ENCODE assay signal across 9 mouse cellular contexts in genomic region chr4:123758306-123758705, GRCm38 (mm10). TPM values are rescaled to one million over a fixed set of nuclear protein-coding genes. Genes with fewer than 3 reads are reported as not detected.
A peak's percentile ranks its signal among the peaks of the same experiment; 100 is the strongest.
DNase-seq lines count a peak whose midpoint lies in the region; ATAC-seq and TF ChIP-seq lines count a peak whose summit lies in the region.
"Had no signal": no experiment of that assay in that cellular context is flagged by ENCODE, and none has a peak within 500 bp of the region (broad histone marks: within the 10 kb centered on the region; RNA-seq: fewer than 3 reads in every experiment).

No protein-coding gene starts in this region.

- no peak overlapping the region for H3K9ac ChIP-seq in heart, postnatal 0 days (replicated peaks; ENCODE audit: low read depth, low read length)

- TF ChIP-seq EP300 in heart, postnatal 0 days (IDR thresholded peaks at IDR 0.05; ENCODE audit: low read depth), result no peak

- peak; percentile 55; the same call in 1 of the 2 replicates for ATAC-seq in heart, postnatal 0 days (ENCODE audit: insufficient read depth, low read depth)

- TF ChIP-seq CTCF in heart, postnatal 0 days (IDR thresholded peaks at IDR 0.05; ENCODE audit: low read depth), result peak; percentile 57

- H3K4me2 ChIP-seq in heart, postnatal 0 days (ENCODE audit: low read depth, low read length), result no peak overlapping the region

- no peak overlapping the region for H3K27ac ChIP-seq in heart, postnatal 0 days (ENCODE audit: low read depth)
- no peak overlapping the region for H3K27ac ChIP-seq in heart, embryonic 10.5 days
- H3K27ac ChIP-seq in midbrain, embryonic 10.5 days (replicated peaks), result no peak overlapping the region

- no peaks in the 10 kb centered on the region for H3K36me3 ChIP-seq in heart, postnatal 0 days (replicated peaks; ENCODE audit: control insufficient read depth, insufficient read depth, low read length)
- H3K36me3 ChIP-seq in heart, embryonic 10.5 days, result no peaks in the 10 kb centered on the region
- no peaks in the 10 kb centered on the region for H3K36me3 ChIP-seq in midbrain, embryonic 10.5 days

- WGBS in heart, postnatal 0 days, result 42% methylated on average over 4 of the region's 4 CpGs
- WGBS in heart, embryonic 10.5 days, result 55% methylated on average over 4 of the region's 4 CpGs
- WGBS in large intestine, adult 2 months, result 41% methylated on average over 4 of the region's 4 CpGs
- 56% methylated on average over 4 of the region's 4 CpGs for WGBS in midbrain, embryonic 10.5 days

- H3K27me3 ChIP-seq in heart, postnatal 0 days (ENCODE audit: control insufficient read depth, insufficient read depth, low read length), result no peaks in the 10 kb centered on the region
- H3K27me3 ChIP-seq in heart, embryonic 10.5 days (ENCODE audit: insufficient read depth, poor library complexity, severe bottlenecking), result no peaks in the 10 kb centered on the region
- H3K27me3 ChIP-seq in midbrain, embryonic 10.5 days (ENCODE audit: low read depth, poor library complexity, severe bottlenecking), result no peaks in the 10 kb centered on the region

- no peaks in the 10 kb centered on the region for H3K4me1 ChIP-seq in heart, postnatal 0 days (ENCODE audit: control insufficient read depth, insufficient read depth)
- no peaks in the 10 kb centered on the region for H3K4me1 ChIP-seq in heart, embryonic 10.5 days
- no peaks in the 10 kb centered on the region for H3K4me1 ChIP-seq in midbrain, embryonic 10.5 days

- H3K4me3 ChIP-seq in heart, postnatal 0 days (ENCODE audit: low read depth, low read length), result no peak overlapping the region
- H3K4me3 ChIP-seq in heart, embryonic 10.5 days, result no peak overlapping the region
- no peak overlapping the region for H3K4me3 ChIP-seq in midbrain, embryonic 10.5 days

- peak; percentile 16 for DNase-seq in heart, postnatal 0 days (ENCODE audit: low spot score)
- no peak for DNase-seq in heart, embryonic 10.5 days (ENCODE audit: low spot score)
- DNase-seq in 3134 (ENCODE audit: extremely low read depth, insufficient read length, low spot score), result peak; percentile 19
- peak; percentile 81 for DNase-seq in ES-CJ7 (ENCODE audit: low read depth, low spot score)
- DNase-seq in large intestine, adult 2 months (ENCODE audit: low read depth, low spot score), result peak; percentile 68
- no peak for DNase-seq in testis, postnatal 10 days (ENCODE audit: low spot score)
- DNase-seq in urinary bladder, postnatal 4 days (ENCODE audit: low spot score in 2 of 2), result no peak
- no peak for DNase-seq in midbrain, embryonic 10.5 days (ENCODE audit: low spot score)
- DNase-seq: gastrocnemius, postnatal 10 days had no signal

- no peaks in the 10 kb centered on the region for H3K9me3 ChIP-seq in heart, postnatal 0 days (replicated peaks; ENCODE audit: control insufficient read depth, low read length)
- H3K9me3 ChIP-seq in heart, embryonic 10.5 days, result no peaks in the 10 kb centered on the region
- H3K9me3 ChIP-seq in midbrain, embryonic 10.5 days (replicated peaks), result no peaks in the 10 kb centered on the region

RNA-seq across cellular contexts. Expression of gene Akirin1, which starts 8.2 kb away (rescaled TPM):
- 33.5 and 65.5 TPM in 2 replicates for total RNA-seq in heart, postnatal 0 days (2014; rRNA removed; ENCODE audit: low replicate concordance)
- polyA plus RNA-seq in heart, postnatal 0 days (2015; fragmentation: Nextera tagmentation; extraction: Ambion mirVana), result 43.4 and 54.2 TPM in 2 replicates
- 55.3 and 58.5 TPM in 2 replicates for polyA plus RNA-seq in heart, embryonic 10.5 days (2016; fragmentation: Nextera tagmentation; extraction: Ambion mirVana)
- polyA plus RNA-seq in large intestine, adult 2 months (2012; rRNA removed), result 20.2 and 23.8 TPM in 2 replicates
- polyA plus RNA-seq in midbrain, embryonic 10.5 days (2016; fragmentation: Nextera tagmentation; extraction: Ambion mirVana), result 70.1 and 73.4 TPM in 2 replicates

RNA-seq across cellular contexts. Expression of gene Rhbdl2, which starts 29.4 kb away (rescaled TPM):
- 0.95 TPM in 1 of 2 replicates, not detected in the other for total RNA-seq in heart, postnatal 0 days (2014; rRNA removed; ENCODE audit: low replicate concordance)
- 0.81 and 1.1 TPM in 2 replicates for polyA plus RNA-seq in heart, postnatal 0 days (2015; fragmentation: Nextera tagmentation; extraction: Ambion mirVana)
- 1.5 and 2.3 TPM in 2 replicates for polyA plus RNA-seq in heart, embryonic 10.5 days (2016; fragmentation: Nextera tagmentation; extraction: Ambion mirVana)
- polyA plus RNA-seq in large intestine, adult 2 months (2012; rRNA removed), result 18.2 and 19.6 TPM in 2 replicates
- polyA plus RNA-seq in midbrain, embryonic 10.5 days (2016; fragmentation: Nextera tagmentation; extraction: Ambion mirVana), result 0.11 and 0.72 TPM in 2 replicates

RNA-seq across cellular contexts. Expression of gene Ndufs5, which starts 40.3 kb away (rescaled TPM):
- total RNA-seq in heart, postnatal 0 days (2014; rRNA removed; ENCODE audit: low replicate concordance), result 144 and 214 TPM in 2 replicates
- 953 and 982 TPM in 2 replicates for polyA plus RNA-seq in heart, postnatal 0 days (2015; fragmentation: Nextera tagmentation; extraction: Ambion mirVana)
- 453 and 498 TPM in 2 replicates for polyA plus RNA-seq in heart, embryonic 10.5 days (2016; fragmentation: Nextera tagmentation; extraction: Ambion mirVana)
- 62.4 and 69.0 TPM in 2 replicates for polyA plus RNA-seq in large intestine, adult 2 months (2012; rRNA removed)
- polyA plus RNA-seq in midbrain, embryonic 10.5 days (2016; fragmentation: Nextera tagmentation; extraction: Ambion mirVana), result 328 and 330 TPM in 2 replicates

Comparison
In these comparisons a context has a peak if more than half of its experiments do, and no peak if none do; other contexts are left out.
1. DNase-seq: peak in heart, postnatal 0 days (single experiment), 3134 (single experiment), ES-CJ7 (single experiment) and large intestine, adult 2 months (single experiment); none in heart, embryonic 10.5 days (single experiment), testis, postnatal 10 days (single experiment), urinary bladder, postnatal 4 days (0 of 2) and midbrain, embryonic 10.5 days (single experiment).